Mouse (Mus musculus): ENCODE results near the gene Mpped1. TPM values are rescaled to one million over a fixed set of nuclear protein-coding genes. Genes with fewer than 3 reads are reported as not detected.

Mpped1 gene
- polyA plus RNA-seq, 1 experiment = not detected

DNA sequence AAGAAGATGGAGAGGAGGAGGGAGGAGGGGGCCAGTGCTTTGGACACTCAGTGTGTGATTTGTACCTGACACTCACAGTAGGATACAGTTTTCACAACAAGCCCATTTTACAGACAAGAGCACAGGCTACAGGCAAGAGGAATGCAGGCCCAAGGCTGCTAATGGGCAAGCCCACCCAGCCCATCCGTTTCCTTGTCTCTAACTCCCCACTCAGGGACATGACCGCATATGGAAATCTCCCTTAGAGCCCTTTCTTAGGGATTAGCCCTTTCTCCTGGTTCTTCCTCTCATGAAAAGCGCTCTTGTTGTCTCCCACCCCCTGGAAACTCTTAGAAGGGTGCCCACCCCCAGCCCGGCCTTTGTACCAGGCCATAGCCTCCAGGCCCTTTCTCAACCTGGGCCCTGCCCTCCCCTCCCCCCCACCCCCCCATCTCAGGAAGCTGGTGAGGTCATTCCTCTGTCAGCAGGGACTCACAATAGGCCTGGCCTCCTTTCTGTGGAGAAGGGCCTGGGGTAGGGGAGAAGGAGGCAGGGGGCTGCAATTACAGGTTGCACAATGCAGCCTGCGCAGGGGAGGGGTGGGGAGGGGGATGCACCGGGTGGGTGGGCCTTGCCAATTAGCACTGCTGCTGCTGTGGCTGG, 13.8 kb upstream of the Mpped1 start:
- Histone ChIP-seq H3K79me2 (ENCODE audit: control insufficient read depth, insufficient read depth) (no peaks in the 10 kb centered on the region), H3K36me3 (ENCODE audit: control insufficient read depth, insufficient read depth) (no peaks in the 10 kb centered on the region), H3K4me3 (no peak overlapping the region), H3K27me3 (ENCODE audit: control insufficient read depth, insufficient read depth, insufficient read length) (peaks cover 26% of the 10 kb centered on the region), H3ac (ENCODE audit: control insufficient read depth, insufficient read length) (no peak overlapping the region), H3K4me2 (ENCODE audit: low read depth) (no peak overlapping the region)
- TF ChIP-seq TCF3 (IDR thresholded peaks at IDR 0.05; ENCODE audit: insufficient read length, low read depth) (no peak), POLR2AphosphoS2 (IDR thresholded peaks at IDR 0.05; ENCODE audit: insufficient read length, low read depth) (no peak), TCF12 (IDR thresholded peaks at IDR 0.05; ENCODE audit: insufficient read depth, poor library complexity, severe bottlenecking) (no peak), USF1 (IDR thresholded peaks at IDR 0.05; ENCODE audit: low read depth) (no peak), REST (IDR thresholded peaks at IDR 0.05; ENCODE audit: insufficient read depth, insufficient read length) (no peak), CEBPB (IDR thresholded peaks at IDR 0.05; ENCODE audit: insufficient read depth, poor library complexity, severe bottlenecking) (no peak), SRF (IDR thresholded peaks at IDR 0.05; ENCODE audit: control insufficient read depth, insufficient read length, low read depth) (no peak), MYOG (IDR thresholded peaks at IDR 0.05; ENCODE audit: control insufficient read depth in 1 of 3, insufficient read depth in 1 of 3, insufficient read length in 2 of 3, low read depth in 2 of 3) (no peak), MAX (IDR thresholded peaks at IDR 0.05; ENCODE audit: low read depth) (no peak), POLR2A (IDR thresholded peaks at IDR 0.05; ENCODE audit: insufficient read length, low read depth) (no peak)

DNA sequence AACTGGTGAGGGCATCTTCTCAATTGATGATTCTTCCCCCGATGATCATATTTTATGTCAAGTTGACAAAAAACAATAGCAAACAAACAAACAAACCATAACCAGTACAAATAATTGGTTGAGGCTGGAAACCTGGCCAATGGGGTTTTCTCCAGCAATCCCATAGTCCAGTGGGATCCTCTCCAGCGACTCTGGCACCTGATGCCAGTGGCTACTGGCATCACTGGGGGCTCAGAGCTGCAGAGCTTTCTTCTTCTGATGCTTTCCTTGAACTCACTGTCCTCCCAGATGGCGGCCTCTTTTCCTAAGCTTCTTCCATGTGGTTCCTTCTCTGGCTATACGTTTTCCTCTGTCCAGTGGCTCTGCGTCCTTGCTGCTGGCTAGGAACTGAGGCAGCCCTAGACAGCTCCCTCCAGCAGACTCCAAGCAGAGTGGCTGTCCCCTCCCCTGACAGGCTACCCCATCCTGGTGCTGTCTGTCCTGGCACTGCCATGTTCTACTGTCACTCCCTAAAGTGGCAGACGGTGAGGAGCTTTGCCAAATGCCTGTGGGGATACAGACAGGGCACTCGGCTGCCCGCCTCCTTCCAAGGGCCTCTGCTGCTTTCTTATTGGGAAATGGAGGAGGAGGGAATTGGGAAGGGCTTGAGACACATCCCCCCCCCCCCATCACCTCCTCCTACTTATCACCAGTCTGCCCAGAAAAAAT, 7.8 kb upstream of the Mpped1 start:
- Histone ChIP-seq H3K27me3 (ENCODE audit: control insufficient read depth, insufficient read depth, insufficient read length) (peaks cover 33% of the 10 kb centered on the region), H3K36me3 (ENCODE audit: control insufficient read depth, insufficient read depth) (no peaks in the 10 kb centered on the region), H3K79me2 (ENCODE audit: control insufficient read depth, insufficient read depth) (no peaks in the 10 kb centered on the region), H3ac (ENCODE audit: control insufficient read depth, insufficient read length) (no peak overlapping the region), H3K4me3 (no peak overlapping the region), H3K4me2 (ENCODE audit: low read depth) (no peak overlapping the region)
- TF ChIP-seq MYOG (IDR thresholded peaks at IDR 0.05; ENCODE audit: control insufficient read depth in 1 of 3, insufficient read depth in 1 of 3, insufficient read length in 2 of 3, low read depth in 2 of 3) = no peak
- TF ChIP-seq MYOD1 (IDR thresholded peaks at IDR 0.05; ENCODE audit: control insufficient read depth in 1 of 3, insufficient read length in 2 of 3, low read depth in 2 of 3) = no peak
- no peak for TF ChIP-seq SRF (IDR thresholded peaks at IDR 0.05; ENCODE audit: control insufficient read depth, insufficient read length, low read depth)
- no peak for TF ChIP-seq TCF12 (IDR thresholded peaks at IDR 0.05; ENCODE audit: insufficient read depth, poor library complexity, severe bottlenecking)
- TF ChIP-seq USF1 (IDR thresholded peaks at IDR 0.05; ENCODE audit: low read depth) = no peak
- no peak for TF ChIP-seq CEBPB (IDR thresholded peaks at IDR 0.05; ENCODE audit: insufficient read depth, poor library complexity, severe bottlenecking)
- no peak for TF ChIP-seq E2F4 (IDR thresholded peaks at IDR 0.05; ENCODE audit: insufficient read depth)
- TF ChIP-seq REST (IDR thresholded peaks at IDR 0.05; ENCODE audit: insufficient read depth, insufficient read length) = no peak
- TF ChIP-seq MAX (IDR thresholded peaks at IDR 0.05; ENCODE audit: low read depth) = no peak
- TF ChIP-seq TCF3 (IDR thresholded peaks at IDR 0.05; ENCODE audit: insufficient read length, low read depth) = no peak
- TF ChIP-seq POLR2A (IDR thresholded peaks at IDR 0.05; ENCODE audit: insufficient read length, low read depth) = no peak
- no peak for TF ChIP-seq POLR2AphosphoS2 (IDR thresholded peaks at IDR 0.05; ENCODE audit: insufficient read length, low read depth)

DNA sequence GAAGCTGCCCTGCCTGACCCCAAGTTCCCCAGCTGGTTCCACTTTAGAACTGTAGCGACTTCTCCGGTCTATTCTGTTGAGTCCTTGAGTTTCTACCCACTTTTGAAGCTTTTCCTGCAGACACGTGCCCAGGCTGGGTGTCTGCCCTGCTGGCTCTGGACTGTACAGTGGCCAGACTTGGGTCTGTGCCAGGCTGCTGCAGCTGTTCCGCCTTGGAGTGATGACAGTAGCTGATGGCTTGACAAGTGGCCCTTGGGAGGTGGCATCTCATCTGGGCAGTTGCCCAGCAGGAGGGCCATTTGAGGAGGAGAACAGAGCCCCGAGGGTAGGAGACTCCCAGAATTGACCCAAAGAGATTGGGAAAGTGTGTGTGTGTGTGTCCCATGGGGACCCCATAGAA, 6.8 kb upstream of the Mpped1 start:
- Histone ChIP-seq H3K36me3 (ENCODE audit: control insufficient read depth, insufficient read depth) (no peaks in the 10 kb centered on the region), H3K4me2 (ENCODE audit: low read depth) (no peak overlapping the region), H3K79me2 (ENCODE audit: control insufficient read depth, insufficient read depth) (no peaks in the 10 kb centered on the region), H3ac (ENCODE audit: control insufficient read depth, insufficient read length) (no peak overlapping the region), H3K4me3 (no peak overlapping the region), H3K27me3 (ENCODE audit: control insufficient read depth, insufficient read depth, insufficient read length) (peaks cover 31% of the 10 kb centered on the region)
- peak; percentile 38 to 65 (median 44) for TF ChIP-seq MYOG (IDR thresholded peaks at IDR 0.05; ENCODE audit: control insufficient read depth in 1 of 3, insufficient read depth in 1 of 3, insufficient read length in 2 of 3, low read depth in 2 of 3)
- no peak for TF ChIP-seq POLR2A (IDR thresholded peaks at IDR 0.05; ENCODE audit: insufficient read length, low read depth)
- peak in 2 of 3 experiments; percentile 22 to 74 for TF ChIP-seq MYOD1 (IDR thresholded peaks at IDR 0.05; ENCODE audit: control insufficient read depth in 1 of 3, insufficient read length in 2 of 3, low read depth in 2 of 3)
- peak; percentile 3 for TF ChIP-seq TCF12 (IDR thresholded peaks at IDR 0.05; ENCODE audit: insufficient read depth, poor library complexity, severe bottlenecking)
- TF ChIP-seq CEBPB (IDR thresholded peaks at IDR 0.05; ENCODE audit: insufficient read depth, poor library complexity, severe bottlenecking) = no peak

DNA sequence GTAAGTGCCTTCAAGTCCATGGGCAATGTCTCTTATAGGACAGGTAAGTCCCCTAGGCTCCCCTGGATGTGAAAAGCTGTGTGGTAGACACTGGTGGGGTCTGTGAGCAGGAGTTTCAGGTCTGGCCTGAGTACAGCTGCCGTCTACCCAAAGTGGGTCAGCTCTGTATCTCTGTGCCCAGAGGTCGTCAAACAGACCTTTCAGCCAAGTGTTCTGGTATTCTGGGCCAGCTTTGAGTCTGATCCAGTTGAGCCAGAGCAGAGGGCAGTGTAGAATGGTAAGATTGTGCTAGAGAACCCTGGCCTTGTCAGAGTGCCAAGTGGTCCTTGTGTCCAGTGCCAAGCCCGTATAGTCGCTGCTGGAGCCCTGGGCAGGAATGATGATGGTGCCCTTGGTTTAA, 6.3 kb upstream of the Mpped1 start:
- Histone ChIP-seq H3K4me3 (no peak overlapping the region), H3K4me2 (ENCODE audit: low read depth) (no peak overlapping the region), H3K79me2 (ENCODE audit: control insufficient read depth, insufficient read depth) (no peaks in the 10 kb centered on the region), H3K27me3 (ENCODE audit: control insufficient read depth, insufficient read depth, insufficient read length) (peaks cover 34% of the 10 kb centered on the region), H3K36me3 (ENCODE audit: control insufficient read depth, insufficient read depth) (no peaks in the 10 kb centered on the region), H3ac (ENCODE audit: control insufficient read depth, insufficient read length) (no peak overlapping the region)
- TF ChIP-seq CEBPB (IDR thresholded peaks at IDR 0.05; ENCODE audit: insufficient read depth, poor library complexity, severe bottlenecking) (no peak), TCF3 (IDR thresholded peaks at IDR 0.05; ENCODE audit: insufficient read length, low read depth) (no peak), TCF12 (IDR thresholded peaks at IDR 0.05; ENCODE audit: insufficient read depth, poor library complexity, severe bottlenecking) (no peak), MYOG (IDR thresholded peaks at IDR 0.05; ENCODE audit: control insufficient read depth in 1 of 3, insufficient read depth in 1 of 3, insufficient read length in 2 of 3, low read depth in 2 of 3) (no peak), REST (IDR thresholded peaks at IDR 0.05; ENCODE audit: insufficient read depth, insufficient read length) (no peak), POLR2A (IDR thresholded peaks at IDR 0.05; ENCODE audit: insufficient read length, low read depth) (no peak), POLR2AphosphoS2 (IDR thresholded peaks at IDR 0.05; ENCODE audit: insufficient read length, low read depth) (no peak), MYOD1 (IDR thresholded peaks at IDR 0.05; ENCODE audit: control insufficient read depth in 1 of 3, insufficient read length in 2 of 3, low read depth in 2 of 3) (no peak), E2F4 (IDR thresholded peaks at IDR 0.05; ENCODE audit: insufficient read depth) (no peak), MAX (IDR thresholded peaks at IDR 0.05; ENCODE audit: low read depth) (no peak), USF1 (IDR thresholded peaks at IDR 0.05; ENCODE audit: low read depth) (no peak), SRF (IDR thresholded peaks at IDR 0.05; ENCODE audit: control insufficient read depth, insufficient read length, low read depth) (no peak)

Data from myocyte (in vitro differentiated cells).